ENCODE assay signal across 8 mouse cellular contexts in genomic region chr2:33746471-33746870, GRCm38 (mm10).
DNase-seq lines count a peak whose midpoint lies in the region; ATAC-seq lines count a peak whose summit lies in the region.

No protein-coding gene starts in this region.

- no peaks in the 10 kb centered on the region for H3K27me3 ChIP-seq in embryonic facial prominence, embryonic 10.5 days (replicated peaks; ENCODE audit: low read depth, poor library complexity, severe bottlenecking)
- no peaks in the 10 kb centered on the region for H3K27me3 ChIP-seq in kidney, embryonic 16.5 days (ENCODE audit: insufficient read depth, low read length)
- H3K27me3 ChIP-seq in limb, embryonic 15.5 days: no peaks in the 10 kb centered on the region
- H3K27me3 ChIP-seq in neural tube, embryonic 13.5 days: no peaks in the 10 kb centered on the region

- ATAC-seq in granulocyte monocyte progenitor cell, adult 5-6 weeks (replicated peaks; ENCODE audit: poor library complexity, severe bottlenecking): peak; percentile 71
- ATAC-seq in kidney, embryonic 16.5 days (ENCODE audit: low FRiP score, low TSS enrichment): peak; percentile 83
- ATAC-seq in limb, embryonic 15.5 days (ENCODE audit: insufficient number of reproducible peaks, low FRiP score, low TSS enrichment, low read depth): peak; percentile 59
- ATAC-seq in neural tube, embryonic 13.5 days (ENCODE audit: low read depth): peak; percentile 54; the same call in 1 of the 2 replicates

- H3K36me3 ChIP-seq in embryonic facial prominence, embryonic 10.5 days (replicated peaks): peaks cover 33% of the 10 kb centered on the region
- H3K36me3 ChIP-seq in kidney, embryonic 16.5 days (ENCODE audit: insufficient read depth, low read length): peaks cover 13% of the 10 kb centered on the region
- H3K36me3 ChIP-seq in limb, embryonic 15.5 days: peaks cover 26% of the 10 kb centered on the region
- H3K36me3 ChIP-seq in neural tube, embryonic 13.5 days: peaks cover 27% of the 10 kb centered on the region

- H3K9ac ChIP-seq in kidney, embryonic 16.5 days (replicated peaks; ENCODE audit: low read length): no peak overlapping the region
- H3K9ac ChIP-seq in limb, embryonic 15.5 days: no peak overlapping the region
- H3K9ac ChIP-seq in neural tube, embryonic 13.5 days: no peak overlapping the region

- H3K27ac ChIP-seq in embryonic facial prominence, embryonic 10.5 days (replicated peaks): no peak overlapping the region
- H3K27ac ChIP-seq in kidney, embryonic 16.5 days (ENCODE audit: low read length): no peak overlapping the region
- no peak overlapping the region; the same call in 1 of the 2 replicates for H3K27ac ChIP-seq in limb, embryonic 15.5 days
- H3K27ac ChIP-seq in neural tube, embryonic 13.5 days (replicated peaks): peak overlapping the region; percentile 71

- no peaks in the 10 kb centered on the region for H3K9me3 ChIP-seq in embryonic facial prominence, embryonic 10.5 days
- H3K9me3 ChIP-seq in kidney, embryonic 16.5 days (ENCODE audit: low read length): no peaks in the 10 kb centered on the region; the same call in 1 of the 2 replicates
- H3K9me3 ChIP-seq in limb, embryonic 15.5 days: no peaks in the 10 kb centered on the region
- no peaks in the 10 kb centered on the region for H3K9me3 ChIP-seq in neural tube, embryonic 13.5 days

- peak; percentile 63 for DNase-seq in CD4-positive helper T cell, adult 2 months (ENCODE audit: low read depth, low spot score)
- DNase-seq in adrenal gland, postnatal 10 days: peak; percentile 85
- DNase-seq in embryonic facial prominence, embryonic 10.5 days (ENCODE audit: low spot score): peak; percentile 79
- peak; percentile 68 for DNase-seq in telencephalon, adult 2 months (ENCODE audit: low read depth, low spot score)

- 14% methylated on average over 5 of the region's 5 CpGs for WGBS in embryonic facial prominence, embryonic 10.5 days
- 3% methylated on average over 5 of the region's 5 CpGs for WGBS in kidney, embryonic 16.5 days
- 2% methylated on average over 5 of the region's 5 CpGs for WGBS in limb, embryonic 15.5 days
- WGBS in neural tube, embryonic 13.5 days: 5% methylated on average over 5 of the region's 5 CpGs

- no peak overlapping the region for H3K4me3 ChIP-seq in embryonic facial prominence, embryonic 10.5 days
- H3K4me3 ChIP-seq in kidney, embryonic 16.5 days (ENCODE audit: low read length): no peak overlapping the region
- H3K4me3 ChIP-seq in limb, embryonic 15.5 days: no peak overlapping the region
- no peak overlapping the region for H3K4me3 ChIP-seq in neural tube, embryonic 13.5 days

- H3K4me1 ChIP-seq in embryonic facial prominence, embryonic 10.5 days: peaks cover 3% of the 10 kb centered on the region; the same call in 1 of the 2 replicates
- H3K4me1 ChIP-seq in kidney, embryonic 16.5 days (ENCODE audit: insufficient read depth, low read length): peaks cover 3% of the 10 kb centered on the region; the same call in 1 of the 2 replicates
- H3K4me1 ChIP-seq in limb, embryonic 15.5 days: peaks cover 21% of the 10 kb centered on the region
- H3K4me1 ChIP-seq in neural tube, embryonic 13.5 days (replicated peaks): peaks cover 35% of the 10 kb centered on the region

- no peak overlapping the region for H3K4me2 ChIP-seq in kidney, embryonic 16.5 days (replicated peaks; ENCODE audit: low read depth, low read length)
- H3K4me2 ChIP-seq in limb, embryonic 15.5 days: no peak overlapping the region
- H3K4me2 ChIP-seq in neural tube, embryonic 13.5 days: no peak overlapping the region
